Mouse (Mus musculus): ENCODE data around the gene Ms4a14.
A peak's percentile ranks its signal among the peaks of the same experiment; 100 is the strongest.
"Not testable (repeated sequence)": the region's sequence is repeated elsewhere in the genome, so short reads cannot be mapped to it uniquely, and the experiment has no call there.

The Ms4a14 gene

DNA sequence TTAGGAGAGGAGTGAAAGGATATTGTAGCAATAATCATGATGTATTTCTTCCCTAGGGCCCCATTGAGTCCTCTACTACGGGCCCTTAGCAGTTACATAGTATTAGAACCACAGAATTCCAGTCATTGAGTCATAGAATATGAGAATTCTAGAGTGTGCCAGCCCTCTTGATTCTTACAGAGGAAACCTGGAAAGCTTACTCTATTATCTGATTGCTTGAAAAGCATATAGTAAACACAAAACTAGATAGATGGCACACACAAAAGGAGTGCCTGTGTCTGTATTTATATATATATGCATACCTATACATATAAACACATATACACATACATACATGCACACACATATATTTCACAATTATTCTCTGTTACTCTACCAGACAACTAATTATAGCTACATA is at the start of gene Ms4a14:
Gene Ms4a14, minus strand, starts transcription at position 101 of the 400 bp plus-strand sequence.
- no peak for DNase-seq (ENCODE audit: extremely low spot score, low spot score)

DNA sequence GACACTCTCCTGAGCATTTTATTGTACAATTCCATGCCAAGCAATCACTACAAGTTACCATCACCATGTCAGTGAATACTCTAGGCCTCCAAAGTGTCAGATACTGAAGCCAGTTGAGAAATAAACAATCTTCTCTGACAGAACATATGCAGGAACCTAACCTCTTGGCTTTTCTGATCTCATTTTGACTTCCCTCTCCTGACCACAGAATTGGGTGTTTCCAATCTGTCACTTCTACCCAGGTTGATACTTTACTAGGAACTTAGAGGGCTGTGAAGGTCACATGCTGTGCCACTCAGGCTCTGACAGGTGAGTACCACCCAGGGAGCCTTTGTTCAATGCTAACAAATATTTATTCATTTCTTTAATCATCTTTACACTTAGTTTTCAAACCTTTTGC is 47.7 kb upstream of the Ms4a14 start:
- no peak for DNase-seq (ENCODE audit: extremely low spot score, low spot score)

DNA sequence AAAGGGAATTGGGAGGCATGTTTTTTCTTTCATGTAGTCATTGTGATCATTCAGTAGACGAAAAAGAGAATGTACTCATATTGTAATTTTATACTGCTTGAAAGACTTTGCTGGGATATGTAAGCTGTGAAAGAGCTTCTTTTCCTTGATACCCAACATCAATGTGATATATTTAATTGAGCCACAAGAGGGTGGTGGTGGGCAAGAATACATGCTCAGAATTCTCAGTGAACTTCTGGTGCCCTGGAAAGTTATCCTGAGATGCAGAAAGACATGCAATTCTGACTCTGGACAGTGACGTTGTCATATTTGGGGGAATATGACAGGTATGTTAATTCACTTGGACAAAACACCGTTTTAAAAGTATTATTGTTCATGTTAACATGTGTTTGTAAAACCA is 45.9 kb upstream of the Ms4a14 start:
- DNase-seq (ENCODE audit: extremely low spot score, low spot score), result no peak

DNA sequence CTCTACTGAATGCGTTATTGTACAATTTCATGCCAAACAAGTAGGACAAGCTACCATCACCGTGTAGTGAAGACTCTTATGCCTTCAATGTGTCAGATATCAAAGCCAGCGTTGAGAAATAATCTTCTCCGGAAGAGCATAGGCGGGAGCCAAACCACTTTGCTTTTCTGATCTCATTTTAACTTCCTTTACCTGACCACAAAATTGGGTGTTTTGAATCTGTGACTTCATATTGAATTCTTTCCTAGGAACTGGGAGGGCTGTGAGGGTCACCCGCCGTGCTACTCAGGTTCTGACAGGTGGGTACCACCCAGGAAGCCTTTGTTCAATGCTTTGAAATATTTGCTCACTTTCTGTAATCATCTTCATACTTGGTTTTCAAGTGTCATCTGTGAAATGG is 41.5 kb upstream of the Ms4a14 start:
- no peak for DNase-seq (ENCODE audit: extremely low spot score, low spot score)

DNA sequence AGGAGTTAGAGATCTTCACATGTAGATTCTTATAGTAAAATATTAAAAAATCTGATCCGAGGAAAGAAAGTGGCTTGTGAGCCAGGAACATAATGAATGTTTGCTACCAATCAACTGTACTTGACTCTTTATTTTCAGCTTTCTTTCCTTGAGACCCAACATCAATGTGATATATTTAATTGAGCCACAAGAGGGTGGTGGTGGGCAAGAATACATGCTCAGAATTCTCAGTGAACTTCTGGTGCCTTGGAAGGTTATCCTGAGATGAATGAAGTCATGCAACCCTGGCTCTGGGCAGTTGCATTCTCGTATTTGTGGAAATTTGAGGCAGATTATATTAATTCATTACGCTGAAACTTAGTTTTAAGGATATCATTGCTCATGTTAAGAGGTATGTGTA is 37.6 kb upstream of the Ms4a14 start:
- no peak for DNase-seq (ENCODE audit: extremely low spot score, low spot score)

DNA sequence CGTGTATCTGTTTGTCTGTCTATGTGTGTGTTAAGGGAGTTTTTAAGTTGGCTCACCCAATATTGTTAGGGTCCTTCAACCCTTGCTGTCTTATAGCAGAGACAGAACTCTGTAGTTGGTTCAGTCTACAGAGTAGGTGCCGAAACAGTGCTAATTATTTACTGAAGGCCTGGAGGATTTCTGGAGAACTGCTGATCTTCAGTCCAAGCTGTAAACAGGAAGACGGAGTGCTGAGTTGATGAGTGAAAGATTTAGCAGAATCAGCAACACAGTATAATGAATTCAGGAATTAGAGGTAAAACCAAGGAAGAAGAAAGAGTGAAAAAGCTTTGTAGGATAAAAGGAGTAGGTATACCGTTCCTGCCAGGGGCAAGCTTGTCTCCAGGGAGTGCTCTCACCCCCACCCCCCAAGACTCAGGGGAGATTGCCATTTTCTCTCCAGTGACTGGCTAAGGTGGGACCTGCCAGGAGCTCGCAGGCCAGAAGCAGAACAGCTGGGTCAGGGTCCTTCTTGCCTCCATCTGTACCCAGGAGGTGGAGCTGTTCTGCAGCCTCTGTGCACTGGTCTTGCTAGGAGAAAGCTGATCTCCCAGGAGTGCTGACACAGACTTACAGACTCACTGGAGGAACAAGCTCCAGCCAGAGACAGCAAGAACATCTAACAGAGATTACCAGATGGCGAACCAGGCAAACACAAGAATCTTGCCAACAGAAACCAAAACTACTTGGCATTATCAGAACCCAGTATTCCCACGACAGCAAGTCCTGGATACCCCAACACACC is 35.6 kb upstream of the Ms4a14 start:
- no peak for DNase-seq (ENCODE audit: extremely low spot score, low spot score)

DNA sequence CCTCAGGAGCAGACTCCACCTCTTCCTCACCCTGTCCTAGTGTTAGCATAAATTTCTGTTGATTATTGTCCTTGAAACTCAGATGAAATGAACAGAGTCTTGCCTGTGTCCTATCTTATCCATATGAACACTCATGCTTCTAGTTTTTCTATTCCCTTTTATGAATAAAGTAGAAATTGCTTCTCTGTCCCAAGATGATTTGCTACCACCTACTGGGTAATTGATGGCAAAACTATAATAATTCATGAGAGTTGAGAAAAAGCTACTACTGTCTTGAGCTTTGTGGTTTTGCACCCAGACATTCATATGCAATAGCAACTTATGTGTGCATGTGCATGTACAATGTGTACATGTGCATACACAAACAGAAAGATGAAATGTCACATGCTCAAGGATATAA is 29.7 kb upstream of the Ms4a14 start:
- DNase-seq (ENCODE audit: extremely low spot score, low spot score), result no peak

DNA sequence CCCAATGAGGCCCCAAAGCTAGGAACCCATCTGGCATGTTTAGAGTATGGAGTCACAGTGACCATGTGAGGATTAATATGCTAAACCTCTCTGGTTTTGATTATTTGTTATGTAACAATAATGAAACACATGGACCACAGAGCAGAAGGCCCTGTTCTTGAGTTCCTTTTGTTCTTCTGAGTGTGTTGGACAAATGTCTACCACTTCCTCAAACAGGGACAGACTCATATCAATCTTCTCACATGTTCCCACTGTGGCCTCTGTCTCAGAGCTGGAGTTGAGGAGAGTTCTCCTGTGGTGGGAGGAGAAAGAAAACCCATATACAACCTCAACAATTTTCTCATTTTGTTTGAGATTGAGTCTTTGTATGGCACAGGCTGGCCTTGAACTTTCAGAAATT is 28.9 kb upstream of the Ms4a14 start:
- DNase-seq (ENCODE audit: extremely low spot score, low spot score), result no peak

DNA sequence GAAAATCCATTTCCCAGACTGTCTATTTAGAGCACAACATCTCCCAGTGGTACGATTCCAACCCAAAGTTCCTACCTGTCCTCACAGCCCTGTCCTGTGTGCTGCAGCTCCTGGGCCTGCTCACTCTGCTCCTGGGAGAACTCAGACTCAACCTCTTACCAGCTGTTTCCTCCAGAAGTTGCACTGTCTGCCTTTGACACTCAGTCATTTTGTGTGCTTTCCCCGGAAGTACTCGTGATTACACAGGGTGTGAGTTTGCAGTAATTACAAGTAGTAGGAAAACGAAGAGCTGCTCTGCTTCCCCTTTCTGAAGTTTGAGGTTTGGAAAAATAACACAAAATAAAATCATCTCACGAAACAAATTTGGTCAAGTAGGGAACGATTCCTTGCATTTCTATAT is 21.7 kb upstream of the Ms4a14 start, which contains the start of gene Ms4a7:
Gene Ms4a7, minus strand, starts transcription at position 215 of the 400 bp plus-strand sequence.
- no peak for DNase-seq (ENCODE audit: extremely low spot score, low spot score)

DNA sequence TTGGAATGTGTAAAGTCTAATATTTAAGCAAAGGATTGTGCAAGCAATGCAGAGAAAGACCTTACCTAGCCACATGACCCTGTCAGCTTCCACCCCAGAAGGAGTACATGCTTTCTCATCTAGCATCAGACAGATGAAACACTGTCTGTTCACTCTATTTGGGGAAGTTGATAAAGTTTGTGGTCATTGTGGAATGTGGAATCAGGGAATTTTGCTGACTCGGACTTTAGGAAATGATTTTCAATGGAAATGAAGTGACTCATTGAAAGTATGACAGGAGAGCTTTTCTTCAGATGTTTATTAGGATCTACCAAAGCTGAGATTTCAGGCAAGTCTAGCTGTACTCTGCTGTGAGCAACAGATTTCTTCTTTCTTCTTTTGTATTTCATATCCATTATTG is 6.9 kb upstream of the Ms4a14 start:
- DNase-seq (ENCODE audit: extremely low spot score, low spot score), result no peak

DNA sequence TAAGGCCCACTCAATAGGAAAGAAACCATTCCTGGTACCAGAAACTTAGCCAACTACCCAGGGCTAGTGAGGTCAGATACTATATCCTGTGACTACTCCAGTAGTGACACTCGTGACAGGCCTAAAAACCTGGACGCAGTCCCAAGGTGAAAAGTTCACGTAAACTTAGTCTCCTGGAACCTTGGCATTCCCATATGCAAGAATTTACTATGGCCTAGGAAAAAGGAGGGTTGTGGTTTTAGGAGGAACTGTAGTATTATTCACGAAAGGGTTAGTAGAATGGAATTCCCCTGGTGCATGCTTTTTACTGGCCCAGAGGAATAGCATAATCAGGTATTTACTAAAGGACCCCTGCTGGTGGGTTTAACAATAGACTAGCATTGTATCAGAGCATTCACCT is 2.5 kb upstream of the Ms4a14 start:
- no peak for DNase-seq (ENCODE audit: extremely low spot score, low spot score)

DNA sequence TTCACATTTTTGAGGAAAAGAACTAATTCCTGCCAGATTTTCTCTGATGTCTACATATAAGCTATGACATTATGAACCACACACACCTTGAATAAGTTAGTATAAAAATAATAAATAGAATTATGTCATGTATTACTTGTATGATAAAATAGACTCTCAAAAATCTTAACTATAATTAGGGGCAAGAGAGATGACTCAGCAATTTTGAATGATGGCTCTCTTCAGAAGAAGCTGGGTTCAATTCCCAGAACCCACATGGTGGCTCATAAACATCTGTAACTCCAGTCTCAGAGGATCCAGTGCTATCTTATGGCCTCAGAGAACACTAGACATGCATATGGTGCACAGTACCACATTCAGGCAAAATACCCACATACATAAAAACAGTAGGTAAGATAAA is 5.4 kb downstream of the Ms4a14 start:
- DNase-seq (ENCODE audit: extremely low spot score, low spot score), result no peak

DNA sequence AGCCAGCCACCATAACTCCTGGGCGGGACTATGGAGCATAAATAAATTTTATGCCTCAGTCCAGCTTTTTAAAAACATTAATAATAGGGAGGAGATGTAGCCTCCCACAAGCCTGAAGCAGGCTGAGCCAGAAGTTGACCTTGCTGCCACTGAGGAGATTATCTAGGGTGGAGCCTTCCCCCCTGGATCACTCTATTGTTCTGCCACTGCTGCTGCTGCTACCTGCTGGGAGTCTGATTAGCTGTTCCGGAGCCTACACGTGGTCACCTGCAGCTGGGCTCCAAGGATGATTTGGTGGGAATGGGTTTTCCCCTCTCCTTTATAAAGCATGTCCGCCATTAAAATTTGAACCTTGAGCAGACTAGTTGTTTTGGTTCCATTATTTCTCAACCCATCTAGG is 14.7 kb downstream of the Ms4a14 start:
- DNase-seq (ENCODE audit: extremely low spot score, low spot score), result not testable (repeated sequence)

DNA sequence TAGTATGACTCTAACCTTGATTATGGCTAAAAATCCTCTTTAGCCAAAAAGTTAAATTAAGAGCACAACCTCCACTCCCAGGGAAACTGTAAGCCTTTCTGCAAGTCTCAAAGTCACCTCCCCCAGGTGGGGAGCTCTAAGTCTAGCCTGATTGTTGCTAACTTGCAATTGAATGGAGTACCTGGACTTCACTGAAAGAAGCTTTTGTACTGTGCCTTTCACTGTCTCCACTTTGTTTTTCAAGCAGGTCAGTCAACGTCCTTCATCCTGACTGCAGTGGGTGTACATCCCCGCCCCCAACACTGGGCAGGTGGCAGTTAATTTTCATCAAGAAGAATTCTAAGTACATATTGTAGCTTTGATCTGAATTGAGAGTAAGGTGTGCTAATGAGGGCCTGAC is 15.3 kb downstream of the Ms4a14 start:
- DNase-seq (ENCODE audit: extremely low spot score, low spot score), result no peak

DNA sequence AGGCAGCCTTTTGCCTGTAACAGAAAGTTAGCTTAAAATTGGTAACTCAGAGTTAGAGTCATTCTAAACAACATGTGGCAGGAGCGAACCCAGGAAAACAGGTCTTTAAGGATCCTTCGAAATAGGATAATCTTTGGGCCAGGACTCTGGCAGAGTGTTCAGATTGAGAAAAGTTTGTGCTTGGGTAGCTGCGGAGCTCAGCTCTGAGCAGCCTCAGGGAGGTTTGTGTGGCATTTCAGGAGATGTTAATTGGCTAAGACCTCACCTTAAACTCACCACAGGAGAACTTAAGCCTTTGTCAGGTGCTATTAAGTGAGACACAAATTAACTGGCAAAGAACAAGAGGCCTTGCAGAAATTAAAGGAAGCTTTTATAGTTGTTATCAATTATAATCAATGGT is 20.6 kb downstream of the Ms4a14 start:
- peak; percentile 14 for DNase-seq (ENCODE audit: extremely low spot score, low spot score)

DNA sequence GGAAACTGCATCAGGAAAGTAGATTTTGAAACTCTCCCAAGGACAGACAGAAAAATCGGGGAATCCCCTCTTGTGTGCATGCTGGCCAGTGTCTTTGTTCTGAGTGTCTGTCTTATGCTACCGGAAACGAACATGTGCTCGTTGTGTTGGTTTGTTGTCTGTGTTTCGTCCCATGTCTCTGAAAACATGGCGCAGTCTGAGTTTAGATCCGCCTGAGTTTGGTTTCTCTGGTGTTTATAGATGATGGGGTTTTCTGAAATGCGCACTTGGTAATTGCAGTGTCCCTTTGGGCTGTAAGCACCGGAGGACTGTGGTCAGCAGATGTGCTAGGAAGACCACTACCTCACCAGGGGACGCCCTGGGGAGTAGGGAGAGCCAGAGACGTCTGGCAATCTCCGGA is 21.3 kb downstream of the Ms4a14 start:
- DNase-seq (ENCODE audit: extremely low spot score, low spot score), result peak; percentile 43

DNA sequence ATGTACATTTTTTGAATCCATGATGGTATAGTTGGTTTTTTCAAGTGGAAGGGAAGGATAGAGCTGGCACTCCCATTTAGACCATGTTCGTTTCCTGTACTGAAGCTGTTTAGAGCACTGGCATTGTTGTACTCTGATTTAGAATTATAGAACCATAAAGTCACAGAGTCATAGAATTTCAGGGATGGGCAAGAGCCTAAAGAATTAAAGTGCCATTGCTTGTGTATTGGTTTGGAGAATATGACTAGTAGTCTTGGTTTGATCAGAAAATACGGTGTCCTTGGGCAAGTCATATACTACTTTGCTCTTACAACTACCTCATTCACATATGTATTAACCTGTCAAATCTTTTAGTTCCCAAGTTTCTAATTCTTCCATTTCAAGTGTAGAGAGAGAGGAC is 30.5 kb downstream of the Ms4a14 start, which contains the start of gene Ms4a5:
Gene Ms4a5, minus strand, starts transcription at position 101 of the 400 bp plus-strand sequence.
- DNase-seq (ENCODE audit: extremely low spot score, low spot score), result no peak

DNA sequence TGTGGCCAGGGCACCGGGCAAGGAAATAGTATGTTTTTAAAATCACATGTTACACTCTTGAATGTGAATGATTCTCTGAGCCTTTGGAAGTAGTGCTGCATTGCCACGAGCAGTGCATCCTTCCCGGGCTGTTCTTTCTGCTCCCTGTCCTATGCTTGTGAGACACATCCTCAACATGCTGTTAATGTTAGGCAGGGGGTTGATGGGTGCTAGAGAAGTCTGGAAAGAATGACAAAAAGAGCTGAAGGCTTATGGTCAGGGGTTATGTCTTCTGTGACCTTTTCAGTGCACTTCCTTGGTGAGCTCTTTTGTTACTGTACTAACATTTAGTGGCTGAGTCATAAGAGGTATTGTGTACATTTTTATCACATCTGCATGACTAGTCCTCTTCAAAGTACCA is 34.0 kb downstream of the Ms4a14 start:
- DNase-seq (ENCODE audit: extremely low spot score, low spot score), result no peak

DNA sequence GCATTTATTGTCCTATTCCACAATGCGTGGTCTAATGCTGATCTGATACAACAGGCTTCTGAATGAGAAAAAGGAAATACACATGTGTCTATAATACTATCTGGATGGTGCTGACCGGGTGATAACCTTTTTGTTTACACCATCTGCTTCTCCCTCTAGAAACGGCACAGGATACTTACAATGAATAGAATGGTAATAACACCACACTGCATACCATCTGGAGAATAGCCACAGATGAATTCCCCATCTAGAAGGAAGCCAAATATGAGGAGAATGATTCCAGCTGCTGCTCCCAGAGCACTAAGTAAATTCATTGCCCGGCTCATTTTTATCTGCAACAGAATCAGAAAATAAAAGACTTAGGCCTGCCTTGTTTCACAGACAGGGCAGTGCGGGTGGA is 37.8 kb downstream of the Ms4a14 start:
- no peak for DNase-seq (ENCODE audit: extremely low spot score, low spot score)

DNA sequence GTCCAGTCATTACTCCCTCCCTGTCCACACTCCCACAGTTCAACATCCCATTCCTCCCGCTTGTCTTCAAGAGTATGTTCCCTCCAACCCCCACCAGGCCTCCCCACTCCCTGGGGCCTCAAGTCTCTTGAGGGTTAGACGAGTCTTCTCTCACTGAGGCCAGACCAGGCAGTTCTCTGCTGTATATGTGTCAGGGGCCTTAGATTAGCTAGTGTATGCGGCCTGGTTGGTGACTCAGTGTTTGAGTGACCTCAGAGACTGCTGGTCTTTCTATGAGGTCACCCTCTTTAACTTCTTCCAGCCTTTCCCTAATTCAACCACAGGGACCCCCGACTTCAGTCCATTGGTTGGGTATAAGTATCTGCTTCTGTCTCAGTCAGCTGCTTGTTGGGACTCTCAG is 47.3 kb downstream of the Ms4a14 start:
- DNase-seq (ENCODE audit: extremely low spot score, low spot score), result no peak

DNA sequence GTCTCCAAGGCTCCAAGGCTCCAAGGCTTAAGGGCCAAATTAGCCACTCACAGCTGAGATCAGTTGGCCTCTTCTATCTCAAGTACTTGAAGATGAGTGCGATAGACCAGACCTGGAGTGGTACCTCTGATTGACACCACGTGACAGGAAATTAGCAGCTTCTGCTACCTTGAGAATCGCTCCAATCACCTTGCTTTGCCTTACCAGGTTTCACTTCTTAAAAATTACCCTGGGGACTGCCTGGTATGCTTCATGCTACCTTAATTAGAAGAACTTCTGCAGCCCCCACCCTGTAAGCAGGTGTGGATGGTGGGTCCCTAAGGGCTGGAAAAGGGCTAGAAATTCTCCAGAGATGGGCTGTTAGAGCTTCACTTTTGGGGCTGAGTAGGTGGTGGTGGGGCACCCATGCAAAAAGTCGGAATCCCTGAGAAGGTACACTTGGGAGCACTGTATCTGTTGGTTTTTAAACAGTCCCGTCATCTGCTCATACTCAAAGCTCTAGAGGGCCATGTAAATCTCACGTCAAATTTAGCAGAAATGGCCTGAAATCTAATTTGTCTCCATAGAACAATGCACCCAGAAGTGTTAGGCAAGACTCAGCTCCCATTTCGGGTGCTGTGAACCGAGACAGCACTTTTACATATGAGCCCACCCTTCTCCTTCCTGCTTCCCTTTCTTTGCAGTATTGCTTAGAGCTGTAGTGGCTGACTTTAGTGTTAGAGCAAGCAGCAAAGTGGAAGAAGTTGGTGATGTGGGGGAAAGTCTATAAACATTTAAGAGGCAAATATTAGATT is 48.0 kb downstream of the Ms4a14 start, which contains the start of gene Ms4a1:
Gene Ms4a1, minus strand, starts transcription at position 190 of the 794 bp plus-strand sequence.
- DNase-seq (ENCODE audit: extremely low spot score, low spot score), result no peak

DNA sequence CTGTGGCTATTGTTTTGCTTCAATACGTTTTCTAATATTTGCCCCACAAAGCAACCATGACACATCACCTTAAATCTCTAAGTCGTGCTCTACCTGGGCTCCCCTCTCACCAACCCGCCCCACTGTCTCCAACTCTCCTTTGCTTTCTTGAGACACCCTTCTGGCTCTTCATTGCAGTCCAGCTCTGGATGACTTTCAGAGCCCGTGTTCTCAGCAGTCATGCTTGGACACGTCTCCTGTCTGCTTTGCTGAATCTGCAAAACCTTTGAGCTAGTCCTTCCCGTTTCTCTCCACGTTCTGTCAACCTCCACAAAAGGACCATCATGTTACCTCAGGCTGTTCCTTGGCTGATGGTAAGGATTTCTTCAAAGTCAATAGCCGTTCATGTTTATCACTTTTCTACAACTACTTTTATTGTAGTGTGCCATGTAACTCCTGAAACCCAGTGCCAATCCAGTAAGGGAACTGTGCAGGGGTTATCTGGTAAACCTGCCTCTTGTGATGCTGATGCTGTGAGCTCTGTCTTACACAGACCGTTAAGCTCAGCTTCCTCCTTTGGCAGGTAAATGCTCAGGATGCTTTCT is 49.6 kb downstream of the Ms4a14 start:
- no peak for DNase-seq (ENCODE audit: extremely low spot score, low spot score)

Data from neural tube, embryonic 10.5 days (tissue).